In genomic region chr9:63295551-63295958, GRCm38 (mm10) we compare ENCODE assay signal across 9 mouse cellular contexts.
DNase-seq lines count a peak whose midpoint lies in the region; ATAC-seq and TF ChIP-seq lines count a peak whose summit lies in the region.
"Had no signal": no experiment of that assay in that cellular context is flagged by ENCODE, and none has a peak within 500 bp of the region (broad histone marks: within the 10 kb centered on the region; RNA-seq: fewer than 3 reads in every experiment).

No protein-coding gene starts in this region.

- H3K36me3 ChIP-seq in heart, adult 2 months (ENCODE audit: control insufficient read depth, insufficient read depth, low read length) = peaks cover 2% of the 10 kb centered on the region; the same call in 1 of the 2 replicates
- H3K36me3 ChIP-seq in midbrain, embryonic 14.5 days (ENCODE audit: control insufficient read depth, insufficient read depth, low read length) = peaks cover 3% of the 10 kb centered on the region; the same call in 1 of the 2 replicates
- H3K36me3 ChIP-seq in liver, embryonic 11.5 days (ENCODE audit: control insufficient read depth, insufficient read depth, low read length) = peaks cover 10% of the 10 kb centered on the region; the same call in 1 of the 2 replicates
- H3K36me3 ChIP-seq in thymus, adult 2 months (ENCODE audit: control insufficient read depth, insufficient read depth, low read length) = peaks cover 14% of the 10 kb centered on the region

- intact Hi-C loops in heart, adult 2 months (cut with DNase I) = no loop called here

- no peak overlapping the region for H3K9ac ChIP-seq in heart, adult 2 months (ENCODE audit: low read depth, low read length)
- H3K9ac ChIP-seq in midbrain, embryonic 14.5 days (replicated peaks; ENCODE audit: low read length) = peak overlapping the region; percentile 12; the same call in 1 of the 2 replicates
- no peak overlapping the region for H3K9ac ChIP-seq in liver, embryonic 11.5 days (ENCODE audit: low read depth, low read length)
- H3K9ac ChIP-seq: limb, embryonic 15.5 days had no signal

- peak overlapping the region; percentile 30 for H3K4me2 ChIP-seq in midbrain, embryonic 14.5 days (ENCODE audit: low read length)
- no peak overlapping the region for H3K4me2 ChIP-seq in liver, embryonic 11.5 days
- H3K4me2 ChIP-seq: limb, embryonic 15.5 days had no signal

- TF ChIP-seq POLR2A in heart, adult 2 months (IDR thresholded peaks at IDR 0.05; ENCODE audit: insufficient read depth, low read depth, low read length) = no peak
- no peak for TF ChIP-seq POLR2A in thymus, adult 2 months (IDR thresholded peaks at IDR 0.05; ENCODE audit: control insufficient read depth, extremely low read depth, insufficient read depth, low read length, poor library complexity)

- H3K9me3 ChIP-seq in midbrain, embryonic 14.5 days (ENCODE audit: control insufficient read depth, low read length) = peaks cover 4% of the 10 kb centered on the region; the same call in 1 of the 2 replicates
- no peaks in the 10 kb centered on the region for H3K9me3 ChIP-seq in liver, embryonic 11.5 days (ENCODE audit: control insufficient read depth, low read length)
- H3K9me3 ChIP-seq: limb, embryonic 15.5 days had no signal

- WGBS in heart, adult 2 months = 39% methylated on average over 7 of the region's 7 CpGs
- WGBS in midbrain, embryonic 14.5 days = 57% methylated on average over 7 of the region's 7 CpGs
- WGBS in liver, embryonic 11.5 days = 80% methylated on average over 7 of the region's 7 CpGs
- 91% methylated on average over 7 of the region's 7 CpGs for WGBS in thymus, adult 2 months

- H3K27ac ChIP-seq in heart, adult 2 months = no peak overlapping the region; the same call in 1 of the 2 replicates
- H3K27ac ChIP-seq in midbrain, embryonic 14.5 days (replicated peaks; ENCODE audit: low read depth, low read length) = peak overlapping the region; percentile 66
- H3K27ac ChIP-seq in liver, embryonic 11.5 days (ENCODE audit: low read depth, low read length) = no peak overlapping the region
- no peak overlapping the region for H3K27ac ChIP-seq in thymus, adult 2 months (ENCODE audit: control insufficient read depth, insufficient read depth, low read length)
- H3K27ac ChIP-seq: limb, embryonic 15.5 days had no signal

- TF ChIP-seq EP300 in heart, adult 2 months (IDR thresholded peaks at IDR 0.05; ENCODE audit: insufficient read depth, low read depth, low read length) = no peak

- peak; percentile 3 to 21 for DNase-seq in heart, adult 18-20 months
- DNase-seq in heart, adult 2 months = no peak
- DNase-seq in cerebellum, adult 11 months = peak; percentile 54
- DNase-seq in heart, postnatal 4 days = peak; percentile 17
- DNase-seq in midbrain, embryonic 14.5 days = peak; percentile 62
- no peak for DNase-seq in liver, embryonic 11.5 days (ENCODE audit: low spot score)
- no peak for DNase-seq in MN1 (ENCODE audit: low spot score)
- DNase-seq in thymus, adult 2 months = no peak

- H3K79me2 ChIP-seq in heart, adult 2 months (replicated peaks; ENCODE audit: control insufficient read depth, insufficient read depth, low read length) = no peaks in the 10 kb centered on the region

- peaks cover 8% of the 10 kb centered on the region for H3K4me1 ChIP-seq in heart, adult 2 months (ENCODE audit: control insufficient read depth, insufficient read depth, low read length)
- peaks cover 17% of the 10 kb centered on the region for H3K4me1 ChIP-seq in midbrain, embryonic 14.5 days (ENCODE audit: control insufficient read depth, insufficient read depth, low read length)
- H3K4me1 ChIP-seq in liver, embryonic 11.5 days (replicated peaks; ENCODE audit: control insufficient read depth, insufficient read depth, low read length) = no peaks in the 10 kb centered on the region
- no peaks in the 10 kb centered on the region for H3K4me1 ChIP-seq in thymus, adult 2 months (replicated peaks; ENCODE audit: control insufficient read depth, insufficient read depth, low read length)

- no peak overlapping the region for H3K4me3 ChIP-seq in heart, adult 2 months
- H3K4me3 ChIP-seq in midbrain, embryonic 14.5 days (replicated peaks; ENCODE audit: low read depth, low read length) = no peak overlapping the region
- no peak overlapping the region for H3K4me3 ChIP-seq in liver, embryonic 11.5 days (ENCODE audit: low read depth, low read length)
- H3K4me3 ChIP-seq in thymus, adult 2 months (ENCODE audit: control insufficient read depth, insufficient read depth, low read length) = no peak overlapping the region
- H3K4me3 ChIP-seq: limb, embryonic 15.5 days had no signal

- no peak for ATAC-seq in midbrain, embryonic 14.5 days (ENCODE audit: low FRiP score, low TSS enrichment)
- no peak for ATAC-seq in liver, embryonic 11.5 days (replicated peaks; ENCODE audit: low FRiP score)

- no peaks in the 10 kb centered on the region for H3K27me3 ChIP-seq in heart, adult 2 months (ENCODE audit: control insufficient read depth, insufficient read depth, low read length)
- no peaks in the 10 kb centered on the region for H3K27me3 ChIP-seq in midbrain, embryonic 14.5 days (ENCODE audit: control insufficient read depth, insufficient read depth, low read length)
- H3K27me3 ChIP-seq in liver, embryonic 11.5 days (replicated peaks; ENCODE audit: control insufficient read depth, insufficient read depth, low read length) = no peaks in the 10 kb centered on the region
- H3K27me3 ChIP-seq in thymus, adult 2 months (ENCODE audit: control insufficient read depth, insufficient read depth, low read length) = no peaks in the 10 kb centered on the region
- H3K27me3 ChIP-seq: limb, embryonic 15.5 days had no signal

- no peak for TF ChIP-seq CTCF in heart, adult 2 months (IDR thresholded peaks at IDR 0.05)
- TF ChIP-seq CTCF in thymus, adult 2 months (IDR thresholded peaks at IDR 0.05; ENCODE audit: borderline replicate concordance, control insufficient read depth, extremely low read depth, insufficient read depth, low read length, poor library complexity) = no peak

Comparison
In these comparisons a context has a peak if more than half of its experiments do, and no peak if none do; other contexts are left out.
1. DNase-seq: peak in heart, adult 18-20 months (2 of 2), cerebellum, adult 11 months (single experiment), heart, postnatal 4 days (single experiment) and midbrain, embryonic 14.5 days (single experiment); none in heart, adult 2 months (0 of 2), liver, embryonic 11.5 days (single experiment), MN1 (single experiment) and thymus, adult 2 months (single experiment).